Mouse (Mus musculus) leukemia stem cell, adult 10-12 weeks (primary cell): ENCODE measurements around the gene Abhd17a. TPM values are rescaled to one million over a fixed set of nuclear protein-coding genes. Genes with fewer than 3 reads are reported as not detected.

Experiments
- polyA plus RNA-seq: library from polyadenylated mRNA; stranded (reverse); fragments of >175 nt; gene quantifications from 2 replicates; pipeline ENCODE4 v1.2.3, GENCODE M21; 2012; ENCODE audit warnings: low replicate concordance

Gene Abhd17a
- 634 and 1,312 TPM in 2 replicates for polyA plus RNA-seq

GRCm38 (mm10) chr10:80589879-80590854 lies at the start of gene Abhd17a:
Abhd17a (minus strand) TSS chr10:80590341.

GRCm38 (mm10) chr10:80622661-80623456 lies 32.7 kb upstream of the Abhd17a start, which contains the start of gene Csnk1g2:
Csnk1g2 (plus strand) TSS chr10:80622838.

GRCm38 (mm10) chr10:80605721-80606120 lies 15.6 kb upstream of the Abhd17a start, which contains the start of gene Gm49322:
Gm49322 (plus strand) TSS chr10:80606021.

GRCm38 (mm10) chr10:80602698-80603325 lies 12.7 kb upstream of the Abhd17a start, which contains the start of the genes Scamp4 and Adat3:
Scamp4 (plus strand) TSS chr10:80602872.
Adat3 (plus strand) TSS chr10:80602880.

GRCm38 (mm10) chr10:80577195-80578130 lies 12.7 kb downstream of the Abhd17a start, which contains the start of gene Klf16:
Klf16 (minus strand) TSS chr10:80577321.

GRCm38 (mm10) chr10:80561116-80561944 lies 28.8 kb downstream of the Abhd17a start, which contains the start of gene Rexo1:
Rexo1 (minus strand) TSS chr10:80561560.

GRCm38 (mm10) chr10:80538710-80539394 lies 51.3 kb downstream of the Abhd17a start, which contains the start of gene Atp8b3:
Atp8b3 (minus strand) TSS chr10:80539124.

Other genes with a start within 250 kb of the Abhd17a start
- gene Adamtsl5, start 241.9 kb downstream of the Abhd17a start, polyA plus RNA-seq: 59.0 and 75.4 TPM in 2 replicates
- not detected in 2 replicates for gene Plk5, start 233.9 kb downstream of the Abhd17a start, polyA plus RNA-seq
- gene Mex3d, start 202.7 kb downstream of the Abhd17a start, polyA plus RNA-seq: 45.9 and 68.4 TPM in 2 replicates
- gene Mbd3, start 190.8 kb downstream of the Abhd17a start, polyA plus RNA-seq: 234 and 272 TPM in 2 replicates
- 544 and 1,539 TPM in 2 replicates for gene Uqcr11, start 183.5 kb downstream of the Abhd17a start, polyA plus RNA-seq
- gene Tcf3, start 156.7 kb downstream of the Abhd17a start, polyA plus RNA-seq: 1,132 and 1,188 TPM in 2 replicates
- gene Onecut3, start 95.5 kb downstream of the Abhd17a start, polyA plus RNA-seq: not detected in 2 replicates
- gene Atp8b3, start 51.2 kb downstream of the Abhd17a start, polyA plus RNA-seq: not detected in 2 replicates
- 189 and 285 TPM in 2 replicates for gene Rexo1, start 28.8 kb downstream of the Abhd17a start, polyA plus RNA-seq
- 191 and 227 TPM in 2 replicates for gene Klf16, start 13.0 kb downstream of the Abhd17a start, polyA plus RNA-seq
- 82.3 and 112 TPM in 2 replicates for gene Scamp4, start 12.5 kb upstream of the Abhd17a start, polyA plus RNA-seq
- gene Adat3, start 12.5 kb upstream of the Abhd17a start, polyA plus RNA-seq: 31.5 and 42.1 TPM in 2 replicates
- 1.0 and 3.8 TPM in 2 replicates for gene Gm49322, start 15.7 kb upstream of the Abhd17a start, polyA plus RNA-seq
- gene Csnk1g2, start 32.5 kb upstream of the Abhd17a start, polyA plus RNA-seq: 465 and 492 TPM in 2 replicates
- 22.7 and 32.6 TPM in 2 replicates for gene Btbd2, start 66.7 kb upstream of the Abhd17a start, polyA plus RNA-seq
- 655 and 955 TPM in 2 replicates for gene Mknk2, start 87.8 kb upstream of the Abhd17a start, polyA plus RNA-seq
- gene Mob3a, start 111.6 kb upstream of the Abhd17a start, polyA plus RNA-seq: 20.5 and 25.8 TPM in 2 replicates
- 8.8 and 12.5 TPM in 2 replicates for gene Izumo4, start 111.8 kb upstream of the Abhd17a start, polyA plus RNA-seq
- gene Ap3d1, start 151.9 kb upstream of the Abhd17a start, polyA plus RNA-seq: 30.9 and 34.8 TPM in 2 replicates
- 210 and 242 TPM in 2 replicates for gene Dot1l, start 164.9 kb upstream of the Abhd17a start, polyA plus RNA-seq
- 1,203 and 1,963 TPM in 2 replicates for gene Sf3a2, start 207.9 kb upstream of the Abhd17a start, polyA plus RNA-seq
- 158 and 168 TPM in 2 replicates for gene Plekhj1, start 208.3 kb upstream of the Abhd17a start, polyA plus RNA-seq
- gene Amh, start 214.9 kb upstream of the Abhd17a start, polyA plus RNA-seq: 1.6 and 3.6 TPM in 2 replicates
- not detected in 2 replicates for gene Jsrp1, start 223.2 kb upstream of the Abhd17a start, polyA plus RNA-seq
- gene Oaz1, start 236.3 kb upstream of the Abhd17a start, polyA plus RNA-seq: 1,955 and 2,032 TPM in 2 replicates